Mouse (Mus musculus): Measurements from ENCODE around the gene Col4a2. TPM values are rescaled to one million over a fixed set of nuclear protein-coding genes. Genes with fewer than 3 reads are reported as not detected.

Gene Col4a2
- 10 to 100 TPM; 17.8 to 38.4 (median 26.0) TPM for total RNA-seq (2022)

DNA sequence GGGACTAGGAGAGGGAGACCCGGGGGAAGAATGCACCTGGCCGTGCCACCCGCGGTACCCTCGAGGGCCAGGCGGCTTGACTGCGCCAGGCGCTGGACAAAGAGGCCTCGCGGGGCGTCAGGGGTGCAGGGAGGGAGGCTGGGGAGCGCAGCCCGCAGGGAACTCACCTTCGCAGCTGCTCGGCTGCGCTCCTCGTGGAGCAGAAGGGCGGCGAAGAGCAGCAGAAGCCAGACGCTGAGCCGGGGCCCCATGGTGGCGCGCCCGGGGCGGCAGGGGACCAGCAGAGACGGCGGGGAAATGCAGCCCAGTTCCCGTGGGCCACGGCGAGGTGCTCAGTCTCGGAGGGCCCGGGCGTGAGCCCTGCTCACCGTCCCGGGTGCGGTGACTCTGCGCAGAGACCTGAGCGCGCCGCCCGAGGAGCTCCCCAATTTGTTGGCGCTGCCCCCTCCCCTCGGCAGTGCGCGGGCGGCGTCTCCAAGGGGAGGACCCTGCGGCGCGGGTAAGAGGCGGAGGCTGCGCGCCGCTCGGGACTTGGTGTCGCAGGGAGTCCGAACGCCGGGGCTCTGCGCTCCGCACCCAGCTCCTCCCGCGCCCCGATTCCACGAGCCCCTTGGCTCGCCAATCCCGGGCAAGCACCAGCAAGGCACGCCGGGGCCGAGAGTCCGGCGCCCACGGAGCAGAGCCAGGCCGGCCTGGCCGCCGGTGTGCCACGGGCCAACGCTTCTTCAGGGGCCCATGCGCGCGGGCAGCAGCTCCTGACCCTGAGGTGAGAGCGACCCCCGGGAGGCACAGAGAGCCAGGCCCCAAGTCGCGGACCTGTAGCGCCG lies at the start of gene Col4a2, which contains the start of gene Col4a1:
TSS of gene Col4a2 (plus strand) at position 457 of the 827 bp plus-strand sequence.
TSS of gene Col4a1 (minus strand) at position 478 of the 827 bp plus-strand sequence.
- peak; percentile 33 to 68 for DNase-seq (ENCODE audit: low spot score in 2 of 2)

DNA sequence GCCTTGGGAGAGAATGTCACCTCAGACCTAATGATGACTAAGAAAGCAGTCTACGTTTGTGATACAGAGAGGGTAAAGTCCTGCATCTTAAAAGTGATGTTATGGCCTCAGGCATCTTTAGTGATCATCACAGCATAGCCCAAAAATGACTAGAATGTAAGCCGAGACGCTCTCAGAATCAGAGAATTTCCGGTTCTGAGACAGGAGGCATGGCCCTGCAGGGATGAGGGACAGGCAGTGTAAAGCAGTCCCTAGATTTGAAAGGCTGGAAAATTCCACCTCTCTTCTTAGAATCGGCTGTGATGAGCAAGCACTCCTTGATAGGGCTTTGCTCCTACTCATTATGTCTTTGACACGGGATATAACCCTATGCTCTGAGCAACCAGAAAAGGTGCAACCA lies 48.8 kb upstream of the Col4a2 start:
- DNase-seq (ENCODE audit: low spot score in 2 of 2) = no peak

DNA sequence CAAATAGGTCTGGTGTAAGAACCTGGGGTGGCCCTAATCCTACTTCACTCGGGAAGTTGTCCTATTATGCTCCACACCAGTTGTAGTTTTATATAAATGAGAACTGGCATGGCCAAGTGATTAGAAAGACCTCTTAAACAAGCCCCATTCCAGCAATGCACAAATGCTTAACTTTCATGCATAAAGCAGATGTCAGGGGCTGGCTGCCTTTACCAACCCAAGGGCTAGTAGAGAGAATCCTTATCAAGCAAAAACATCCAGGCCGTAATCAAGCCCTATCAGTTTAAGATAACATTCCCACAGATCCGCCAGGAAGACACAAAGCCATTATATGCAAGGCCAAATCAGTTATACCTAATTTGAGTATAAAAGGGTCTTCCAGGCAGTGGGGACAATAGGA lies 46.6 kb upstream of the Col4a2 start:
- DNase-seq (ENCODE audit: low spot score in 2 of 2) = no peak

DNA sequence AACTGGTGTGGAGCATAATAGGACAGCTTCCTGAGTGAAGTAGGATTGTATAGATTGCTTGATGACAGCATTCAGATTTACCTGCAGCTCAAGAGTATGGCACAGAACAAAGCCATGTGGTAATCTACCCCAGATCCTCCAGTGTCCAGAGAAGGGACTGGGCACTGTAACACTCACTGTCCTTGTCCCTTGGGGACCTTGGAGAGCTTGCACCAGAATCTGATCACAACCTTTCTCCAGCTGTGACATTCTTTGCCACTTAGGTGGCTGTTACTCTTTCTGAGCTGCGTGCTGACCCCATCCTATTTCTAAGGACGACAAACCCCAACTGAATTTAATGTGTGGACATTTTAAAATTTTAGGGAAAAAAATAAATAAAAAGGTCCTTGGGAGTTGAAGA lies 46.1 kb upstream of the Col4a2 start:
- no peak for DNase-seq (ENCODE audit: low spot score in 2 of 2)

DNA sequence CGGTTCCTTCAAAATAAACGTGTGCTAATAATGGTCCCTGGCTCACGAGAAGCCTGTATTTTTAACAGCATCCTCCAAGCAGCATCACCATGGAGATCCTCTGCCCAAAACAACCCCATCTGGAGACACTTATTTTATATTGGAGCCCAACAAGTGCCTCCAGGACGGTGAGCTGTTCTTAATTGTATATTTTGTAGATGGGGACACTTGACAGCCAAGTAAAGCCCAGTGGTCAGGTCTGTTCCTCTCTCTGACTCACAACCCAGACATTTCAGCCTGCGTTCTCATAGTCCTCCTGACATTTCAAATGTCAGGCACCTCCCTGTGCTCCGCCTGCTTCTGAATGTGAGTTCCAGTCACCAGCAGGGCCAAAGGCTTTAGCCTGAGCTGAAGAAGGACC lies 43.9 kb upstream of the Col4a2 start:
- DNase-seq (ENCODE audit: low spot score in 2 of 2) = no peak

DNA sequence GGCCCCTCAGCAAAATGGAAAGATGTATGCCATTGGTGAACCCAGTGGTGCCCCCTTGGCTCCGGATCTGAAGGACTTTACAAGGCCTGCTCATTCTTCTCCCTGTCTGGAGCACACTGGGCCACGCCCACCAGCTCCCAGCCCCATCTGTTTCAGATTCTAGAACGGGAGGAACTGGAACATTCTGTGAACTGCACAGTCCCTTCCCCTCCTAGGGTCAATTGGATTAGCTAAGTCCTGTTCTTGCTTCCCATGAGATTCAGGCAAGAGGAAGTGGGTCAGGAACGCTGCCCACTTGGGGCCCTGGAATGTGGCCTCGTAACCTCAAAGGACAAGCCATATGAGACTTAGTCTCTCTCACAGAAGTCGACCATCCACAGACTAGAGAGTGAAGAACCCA lies 41.8 kb upstream of the Col4a2 start:
- DNase-seq (ENCODE audit: low spot score in 2 of 2) = peak; percentile 55 to 65

DNA sequence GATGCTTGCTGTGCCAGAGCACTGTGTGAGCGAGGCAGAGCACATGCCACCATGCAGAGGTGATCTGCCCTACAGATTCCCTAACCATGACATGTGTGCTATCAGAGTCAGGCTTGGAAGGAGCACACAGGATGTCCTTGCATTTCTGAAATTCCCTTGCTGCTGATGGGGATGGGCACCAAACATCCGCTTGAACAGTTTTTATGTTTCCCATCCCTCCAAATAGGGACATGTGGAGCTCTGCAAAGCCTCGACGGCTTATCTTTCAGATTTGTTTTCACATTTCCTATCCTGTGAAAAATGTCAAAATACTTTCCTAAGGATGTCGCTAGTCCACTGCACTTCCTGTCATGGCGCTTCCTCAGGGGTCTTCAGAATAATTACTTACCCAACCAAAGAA lies 40.4 kb upstream of the Col4a2 start:
- no peak for DNase-seq (ENCODE audit: low spot score in 2 of 2)

DNA sequence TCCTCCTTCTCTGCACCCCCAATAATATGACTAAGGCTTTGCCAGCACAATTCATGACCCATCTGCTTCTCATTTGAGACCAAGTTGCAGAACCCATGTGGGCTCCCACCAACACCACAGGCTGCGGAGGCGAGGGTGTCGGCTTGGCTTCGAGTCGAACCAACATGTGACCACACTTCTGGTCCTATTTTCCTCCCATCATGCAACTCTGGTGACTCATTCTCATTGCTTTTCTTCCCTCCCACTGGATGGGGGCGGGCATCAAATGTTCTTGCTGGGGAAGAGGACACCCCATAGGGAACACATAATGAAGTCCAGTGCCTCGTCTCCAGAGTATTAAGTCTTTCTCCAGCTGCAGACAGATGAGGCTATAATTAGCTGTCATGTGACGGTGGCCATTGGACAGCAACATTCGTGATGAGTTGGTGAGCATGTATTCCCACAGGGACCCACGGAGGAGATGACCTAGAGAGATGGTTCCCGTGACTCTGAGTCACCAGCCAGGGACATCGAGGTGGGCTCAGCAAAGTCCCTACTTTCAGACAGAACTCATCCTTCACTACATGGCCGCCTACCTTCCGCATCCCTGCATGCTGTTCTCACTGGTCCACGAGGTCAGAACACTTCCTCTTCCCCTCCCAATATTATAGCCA lies 39.0 kb upstream of the Col4a2 start:
- DNase-seq (ENCODE audit: low spot score in 2 of 2) = peak; percentile 75 to 78

DNA sequence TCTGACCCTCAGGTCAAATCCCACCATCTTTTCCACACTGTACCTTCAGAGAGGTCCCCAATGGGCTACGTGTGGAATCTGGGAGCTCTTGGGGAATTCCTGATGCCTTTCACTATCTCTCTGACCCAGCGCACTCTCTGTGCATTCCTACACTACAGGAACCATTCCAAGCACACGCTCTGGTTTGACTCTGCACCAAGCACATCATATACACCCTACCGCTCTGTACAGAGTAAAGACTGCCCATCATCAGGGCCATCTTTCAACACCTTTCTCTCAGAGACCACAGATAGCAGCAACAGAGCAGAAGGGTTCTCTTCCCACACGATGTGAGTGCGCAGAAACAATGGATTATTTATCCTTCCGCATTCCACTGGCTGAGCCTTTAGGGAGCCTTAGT lies 38.2 kb upstream of the Col4a2 start:
- DNase-seq (ENCODE audit: low spot score in 2 of 2) = no peak

DNA sequence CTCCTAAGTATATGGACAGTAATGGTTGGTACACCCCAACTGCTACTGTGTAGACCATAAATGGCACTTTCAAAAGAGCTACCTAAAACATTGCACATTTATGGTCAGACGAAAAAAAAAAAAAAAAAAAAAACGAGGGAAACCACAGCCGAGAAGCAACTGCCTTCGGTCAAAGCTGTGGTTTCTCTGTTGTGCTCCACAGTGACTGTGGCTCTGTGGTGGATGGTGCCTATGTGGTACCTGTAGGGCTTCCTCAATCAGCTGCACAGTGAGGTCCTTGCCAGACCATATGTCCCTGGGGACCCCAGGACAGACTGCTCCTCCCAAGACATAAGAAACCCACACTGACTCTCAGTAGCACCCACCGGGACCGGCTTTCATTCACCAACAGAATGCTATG lies 36.3 kb upstream of the Col4a2 start:
- DNase-seq (ENCODE audit: low spot score in 2 of 2) = no peak

DNA sequence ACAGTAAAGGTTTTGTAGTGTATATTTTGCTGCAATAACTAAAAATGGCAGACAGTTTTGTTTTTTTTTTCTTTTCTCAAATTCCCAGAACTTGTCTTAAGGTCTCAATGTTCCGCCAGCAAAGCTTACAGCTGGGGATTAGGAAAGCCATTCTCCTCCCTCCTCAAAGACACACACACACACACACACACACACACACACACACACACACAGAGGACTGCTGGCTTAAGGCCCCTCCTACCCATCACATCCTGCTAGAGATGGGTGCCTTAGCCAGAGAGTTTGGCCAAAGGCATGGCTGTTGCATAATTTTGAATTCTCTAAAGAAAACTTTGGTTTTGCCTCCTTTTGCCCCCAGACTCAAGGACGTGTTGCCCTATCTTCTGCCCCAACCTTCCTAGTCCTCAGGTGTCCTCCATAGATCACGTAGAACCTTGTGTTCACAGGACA lies 35.0 kb upstream of the Col4a2 start:
- DNase-seq (ENCODE audit: low spot score in 2 of 2) = peak in 1 of 2 experiments; percentile 53

DNA sequence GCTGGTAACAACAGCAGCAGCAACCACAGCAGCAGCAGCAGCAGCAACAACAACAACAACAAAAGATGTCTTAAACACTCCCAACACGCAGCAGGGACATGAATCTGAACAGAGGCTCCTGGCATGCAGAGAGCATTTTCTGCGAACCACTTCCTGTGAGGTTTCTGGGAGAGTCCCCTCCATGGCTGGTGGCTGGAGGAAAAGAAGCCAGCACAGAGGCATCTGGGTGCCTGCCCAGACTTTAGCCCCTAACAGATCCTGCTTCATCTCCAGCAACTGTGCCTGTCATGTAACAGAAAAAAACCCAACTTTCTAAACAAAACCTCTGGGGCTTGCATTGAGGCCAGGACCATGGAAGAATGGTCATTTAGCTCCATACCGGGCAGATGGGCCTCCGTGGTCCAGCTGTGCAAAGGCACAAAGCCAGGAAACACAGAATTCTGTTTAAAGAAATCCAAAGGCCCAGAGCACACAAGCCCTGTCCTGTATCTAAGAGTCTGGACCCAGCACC lies 34.4 kb upstream of the Col4a2 start:
- DNase-seq (ENCODE audit: low spot score in 2 of 2) = peak in 1 of 2 experiments; percentile 62

DNA sequence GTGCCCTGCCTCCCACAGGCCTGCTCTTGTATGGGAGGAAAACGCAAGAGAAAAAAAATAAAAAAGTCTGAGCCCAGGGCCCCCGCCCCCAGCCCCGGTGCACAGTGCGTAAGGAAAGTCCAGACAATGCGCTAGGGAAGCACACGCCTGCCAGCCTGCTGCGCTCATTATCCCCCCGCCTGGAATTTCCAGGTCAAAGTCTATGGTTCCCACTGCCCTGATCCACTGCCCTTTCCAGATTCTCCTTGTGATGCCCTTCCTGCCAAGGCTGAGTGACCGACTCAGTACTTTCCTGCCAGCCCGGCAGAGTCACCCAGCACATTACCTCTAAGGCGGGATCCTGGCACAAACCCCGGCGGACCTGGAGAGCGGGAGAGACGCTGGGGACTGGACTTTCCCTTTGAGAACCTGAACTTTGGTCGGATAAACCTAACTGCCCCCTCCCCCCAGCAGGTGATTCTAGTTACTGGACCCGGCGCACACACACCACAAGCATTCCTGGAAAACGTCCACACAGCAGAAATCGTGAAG lies 33.2 kb upstream of the Col4a2 start:
- no peak for DNase-seq (ENCODE audit: low spot score in 2 of 2)

DNA sequence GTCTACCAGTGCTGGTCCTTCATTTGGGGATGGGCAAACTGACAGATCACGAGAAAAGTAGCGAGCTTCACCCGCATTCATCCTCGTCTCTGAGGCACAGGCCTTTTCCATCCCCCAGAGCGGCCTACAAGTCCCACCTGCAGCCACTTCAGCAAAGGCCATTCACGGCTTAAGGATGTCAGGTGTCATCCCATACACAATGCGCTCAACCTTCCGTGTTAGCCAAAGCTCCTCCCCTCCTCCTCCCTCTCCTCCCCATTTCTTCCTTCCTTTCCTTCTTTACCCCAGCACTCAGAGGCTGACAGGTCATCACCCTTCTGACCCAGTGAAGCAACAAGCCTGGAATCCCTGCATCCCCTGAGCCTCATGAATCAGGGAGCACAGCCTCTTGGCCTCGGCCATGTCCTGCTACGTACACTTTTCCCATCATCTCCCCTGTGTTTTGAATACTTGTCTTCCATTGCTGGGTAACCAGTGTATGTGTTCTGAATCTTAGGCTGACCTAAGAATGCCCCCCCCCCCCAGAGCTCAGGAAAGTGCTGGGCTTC lies 31.8 kb upstream of the Col4a2 start:
- no peak for DNase-seq (ENCODE audit: low spot score in 2 of 2)

DNA sequence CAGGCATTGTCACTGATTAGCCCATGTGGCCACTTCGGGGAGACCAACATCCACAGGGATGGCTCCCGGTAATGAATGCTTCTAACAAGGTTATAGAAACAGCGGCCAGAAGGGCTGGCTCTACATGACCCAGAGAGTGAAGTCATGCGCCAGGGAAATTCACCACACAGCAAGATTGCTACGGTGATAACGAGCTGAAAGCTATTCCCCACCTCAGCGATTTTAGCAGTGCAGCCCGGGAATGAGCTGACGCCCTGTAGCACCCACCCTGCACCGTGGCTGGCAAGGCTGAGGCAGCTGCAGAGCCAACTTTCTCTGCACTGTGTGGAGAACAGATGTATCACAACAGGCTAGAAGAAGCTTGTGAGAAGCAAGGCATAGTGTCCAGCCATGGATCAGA lies 30.5 kb upstream of the Col4a2 start:
- DNase-seq (ENCODE audit: low spot score in 2 of 2) = no peak

DNA sequence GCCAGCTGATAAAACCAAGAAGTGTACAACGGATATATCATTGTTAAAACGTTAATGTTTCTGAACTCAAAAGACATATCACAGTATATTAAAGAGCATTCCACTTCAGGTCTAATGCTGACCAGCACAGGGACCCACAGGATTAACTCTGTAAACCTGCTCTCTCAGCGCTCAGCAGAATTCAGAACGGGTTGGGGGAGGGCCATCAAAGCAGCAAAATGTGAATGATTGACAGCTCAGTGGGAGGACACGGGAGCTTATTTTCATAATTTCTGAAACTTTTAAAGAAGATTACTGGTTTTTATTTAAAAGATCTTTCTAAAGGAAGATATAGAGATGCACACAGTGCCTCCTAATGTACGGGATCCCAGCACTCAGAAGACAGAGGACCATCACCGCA lies 29.9 kb upstream of the Col4a2 start:
- DNase-seq (ENCODE audit: low spot score in 2 of 2) = no peak

DNA sequence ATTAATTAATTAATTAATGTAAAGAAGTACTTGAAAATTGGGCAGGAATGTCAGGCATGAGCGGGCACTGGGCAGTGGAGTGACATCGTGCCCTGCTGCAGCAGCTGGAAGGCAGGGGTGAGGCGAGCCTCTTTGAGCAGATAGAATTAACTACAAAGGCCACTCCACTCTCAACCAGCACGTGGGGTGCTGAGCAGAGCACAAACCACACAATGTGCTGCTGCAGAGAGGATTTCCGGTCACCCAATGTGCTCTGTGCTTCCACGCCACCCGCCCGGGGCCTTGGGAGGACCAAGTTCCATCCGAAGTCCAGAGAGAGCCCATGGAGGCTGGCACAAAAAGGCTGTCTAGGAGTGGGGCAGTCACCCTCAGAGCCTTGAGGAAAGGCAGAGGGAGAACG lies 29.4 kb upstream of the Col4a2 start:
- no peak for DNase-seq (ENCODE audit: low spot score in 2 of 2)

DNA sequence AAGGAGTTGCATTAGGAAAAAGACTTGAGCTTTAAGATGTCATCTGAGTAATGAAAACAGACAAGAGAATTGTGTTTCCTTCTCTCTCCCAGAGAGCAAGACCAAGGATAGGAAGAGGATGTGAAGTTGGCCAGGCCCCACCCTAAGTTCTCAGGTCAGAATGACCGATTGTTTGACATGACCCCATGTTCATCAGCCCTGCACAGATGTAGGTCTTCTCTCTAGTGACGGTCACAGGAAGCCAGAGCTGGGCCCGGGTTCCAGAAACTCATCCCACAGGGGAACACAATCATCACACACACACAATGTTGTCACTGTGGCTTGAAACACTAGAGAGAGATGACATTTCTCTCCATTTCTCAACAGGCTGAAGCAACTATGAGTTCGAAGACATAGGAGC lies 27.2 kb upstream of the Col4a2 start:
- no peak for DNase-seq (ENCODE audit: low spot score in 2 of 2)

DNA sequence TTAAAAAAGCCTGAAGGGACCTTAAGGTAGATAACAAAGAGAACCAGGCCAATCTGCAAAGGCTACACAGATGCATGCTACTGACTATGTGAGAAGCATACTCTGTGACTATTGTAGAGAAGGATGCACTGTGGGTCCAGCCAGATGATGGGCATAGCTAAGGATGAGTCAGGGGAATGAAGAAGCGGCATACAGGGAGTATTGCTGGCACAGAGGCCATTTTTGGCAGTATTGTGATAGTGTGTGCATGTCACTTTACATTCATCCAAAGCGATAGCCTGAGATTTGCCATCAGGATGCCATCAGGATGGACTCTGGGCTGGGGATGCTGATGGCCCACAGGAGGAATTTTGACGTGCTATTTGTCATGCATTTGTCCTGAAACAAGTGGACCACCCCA lies 25.5 kb upstream of the Col4a2 start:
- DNase-seq (ENCODE audit: low spot score in 2 of 2) = no peak

DNA sequence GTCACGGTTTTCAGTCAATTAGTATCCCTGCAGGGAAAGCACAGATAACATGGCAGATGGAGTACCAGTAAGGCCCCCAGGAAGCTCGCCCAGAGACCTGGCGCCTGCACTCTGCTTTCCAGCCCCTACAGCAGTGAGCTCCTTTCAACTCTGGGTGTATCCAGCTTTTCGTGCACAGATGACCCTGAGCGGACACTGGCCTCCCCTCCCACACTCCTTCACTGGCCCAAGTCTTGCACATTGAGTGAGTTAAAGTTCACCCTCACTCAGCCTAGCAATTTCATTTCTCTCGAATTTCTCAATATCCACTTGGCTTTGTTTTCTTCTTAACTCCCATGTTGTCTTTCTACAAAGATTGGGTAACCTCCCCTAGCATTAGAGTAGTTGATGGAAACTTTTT lies 24.3 kb upstream of the Col4a2 start:
- no peak for DNase-seq (ENCODE audit: low spot score in 2 of 2)

DNA sequence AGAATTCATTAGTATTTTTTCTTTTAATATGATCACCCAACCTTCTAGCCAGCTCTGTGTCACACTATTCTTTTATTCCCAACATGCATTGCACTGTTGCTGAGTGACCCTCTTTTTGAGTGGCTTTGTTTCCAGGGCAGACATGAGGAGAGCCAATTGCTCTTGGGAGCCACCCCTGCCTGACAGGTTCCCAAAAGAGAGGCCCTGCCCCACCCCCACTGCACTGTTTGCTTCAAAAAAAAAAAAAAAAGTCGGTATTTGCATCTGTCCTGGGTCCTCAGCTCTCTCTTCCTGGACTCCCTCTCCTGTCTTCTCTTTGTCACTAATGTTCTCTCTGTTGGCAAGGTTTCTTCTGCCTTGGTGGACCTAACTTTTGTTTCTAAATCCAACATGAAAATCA lies 22.1 kb upstream of the Col4a2 start:
- no peak for DNase-seq (ENCODE audit: low spot score in 2 of 2)

DNA sequence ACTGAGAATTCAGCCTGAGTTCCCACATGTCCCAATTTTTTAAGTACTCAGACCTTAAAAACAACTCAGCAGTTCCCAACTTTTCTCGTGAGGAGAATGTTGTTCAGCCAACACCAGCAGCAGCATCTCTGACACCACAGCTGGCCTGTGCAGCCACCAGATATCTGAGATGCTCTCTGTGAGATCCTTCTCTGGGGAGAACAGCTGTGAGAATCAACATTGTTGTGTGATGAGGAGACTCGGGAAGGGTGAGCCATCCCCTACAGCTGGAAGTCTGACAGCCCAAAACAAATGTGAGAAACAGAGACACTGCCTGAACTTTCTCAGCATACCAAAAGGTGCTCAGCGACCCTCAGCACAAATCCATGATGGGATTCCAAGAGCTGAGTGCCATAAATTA lies 20.0 kb upstream of the Col4a2 start:
- peak in 1 of 2 experiments; percentile 55 for DNase-seq (ENCODE audit: low spot score in 2 of 2)

Measured in gastrocnemius, adult 8-10 months (tissue).